Mouse (Mus musculus) G1E (cell line): ENCODE measurements at regions not wholly inside any gene's neighbourhood (a gene's known extent, or its start where the extent isn't known, plus 50 kb on each side); places are given as distances from the start of the nearest gene placed in this dataset.

Experiments used
- ATAC-seq: 2 replicates; pipeline ENCODE4 v1.8.0; 2016; ENCODE audit warnings: mild to moderate bottlenecking; ENCODE audit not compliant: insufficient number of reproducible peaks, poor library complexity, low FRiP score, severe bottlenecking; ENCODE audit errors: extremely low read depth
- DNase-seq: peaks from one replicate; pipeline ENCODE4 v3.0.0; 2012; ENCODE audit warnings: low spot score
- H3K27me3 ChIP-seq: 2 replicates; pipeline ENCODE4 v1.6.1; 2012; ENCODE audit warnings: mild to moderate bottlenecking, low read length, inconsistent platforms; ENCODE audit not compliant: insufficient read depth
- H3K36me3 ChIP-seq: replicated peaks from 2 replicates; pipeline ENCODE3; 2012; ENCODE audit warnings: mild to moderate bottlenecking, inconsistent platforms
- H3K4me1 ChIP-seq: 2 replicates; pipeline ENCODE4 v1.6.1; 2012; ENCODE audit warnings: low read depth, low read length, inconsistent platforms, mixed read lengths; ENCODE audit not compliant: insufficient read depth
- H3K4me3 ChIP-seq: 2 replicates; pipeline ENCODE4 v1.5.1; 2012; ENCODE audit warnings: low read depth, mild to moderate bottlenecking, inconsistent platforms, low read length, moderate library complexity, mixed read lengths
- H3K9me3 ChIP-seq: replicated peaks from 2 replicates; pipeline ENCODE4 v1.6.1; 2012; ENCODE audit warnings: inconsistent platforms
- CTCF ChIP-seq: IDR thresholded peaks from 2 replicates; pipeline ENCODE4 v1.5.1; 2012; ENCODE audit warnings: low read depth, low read length, inconsistent platforms, mixed read lengths
- GATA1 ChIP-seq: IDR thresholded peaks from 2 replicates; pipeline ENCODE4 v1.6.1; 2012; ENCODE audit warnings: borderline replicate concordance, low read length, inconsistent platforms, mixed read lengths
- GATA2 ChIP-seq: IDR thresholded peaks from 2 replicates; pipeline ENCODE4 v1.6.1; 2012; ENCODE audit warnings: low read depth, low read length, inconsistent platforms, borderline replicate concordance
- POLR2AphosphoS5 ChIP-seq: IDR thresholded peaks from 2 replicates; pipeline ENCODE4 v1.6.1; 2012; ENCODE audit warnings: low read depth, low read length, inconsistent platforms; ENCODE audit not compliant: insufficient replicate concordance
- TAL1 ChIP-seq: conservative IDR thresholded peaks from 2 replicates; pipeline ENCODE4 v1.6.1; 2012; ENCODE audit warnings: low read depth, low read length, inconsistent platforms, mixed read lengths

GRCm38 (mm10) chr3:83458450-83458849 lies 307.7 kb upstream of the Sfrp2 start:
- Histone ChIP-seq H3K27me3 (no peaks in the 10 kb centered on the region), H3K4me1 (no peaks in the 10 kb centered on the region), H3K4me3 (no peak overlapping the region), H3K9me3 (no peaks in the 10 kb centered on the region), H3K36me3 (no peaks in the 10 kb centered on the region)
- TF ChIP-seq TAL1 (no peak), POLR2AphosphoS5 (no peak), GATA2 (no peak), CTCF (no peak), GATA1 (no peak)
- ATAC-seq (no peak), DNase-seq (no peak)

GRCm38 (mm10) chr3:83479251-83479650 lies 286.9 kb upstream of the Sfrp2 start:
- Histone ChIP-seq H3K9me3 (no peaks in the 10 kb centered on the region), H3K4me1 (no peaks in the 10 kb centered on the region), H3K27me3 (no peaks in the 10 kb centered on the region), H3K4me3 (no peak overlapping the region), H3K36me3 (no peaks in the 10 kb centered on the region)
- DNase-seq = no peak
- no peak for ATAC-seq
- no peak for TF ChIP-seq CTCF
- TF ChIP-seq POLR2AphosphoS5 = no peak
- no peak for TF ChIP-seq GATA2
- TF ChIP-seq TAL1 = no peak
- TF ChIP-seq GATA1 = no peak

- no peak overlapping the region for H3K4me3 ChIP-seq
- TF ChIP-seq TAL1 (no peak), CTCF (no peak), GATA1 (no peak)
- H3K36me3 ChIP-seq = no peaks in the 10 kb centered on the region
- H3K9me3 ChIP-seq = no peaks in the 10 kb centered on the region
- no peaks in the 10 kb centered on the region for H3K4me1 ChIP-seq
- no peaks in the 10 kb centered on the region for H3K27me3 ChIP-seq
- DNase-seq = no peak
- no peak for ATAC-seq
Observed at GRCm38 (mm10) chr3:83480176-83480575, 285.9 kb upstream of the Sfrp2 start.

GRCm38 (mm10) chr3:83486192-83486716 lies 279.9 kb upstream of the Sfrp2 start:
- no peak for TF ChIP-seq CTCF
- no peak for TF ChIP-seq GATA2
- no peak for TF ChIP-seq GATA1
- TF ChIP-seq POLR2AphosphoS5 = no peak
- no peak for TF ChIP-seq TAL1
- Histone ChIP-seq H3K36me3 (no peaks in the 10 kb centered on the region), H3K27me3 (no peaks in the 10 kb centered on the region), H3K4me3 (no peak overlapping the region), H3K4me1 (no peaks in the 10 kb centered on the region), H3K9me3 (no peaks in the 10 kb centered on the region)
- ATAC-seq (no peak), DNase-seq (no peak)

- no peak overlapping the region for H3K4me3 ChIP-seq
- H3K27me3 ChIP-seq = no peaks in the 10 kb centered on the region
- H3K9me3 ChIP-seq = no peaks in the 10 kb centered on the region
- ATAC-seq = no peak
- no peak for DNase-seq
- H3K36me3 ChIP-seq = no peaks in the 10 kb centered on the region
- no peaks in the 10 kb centered on the region for H3K4me1 ChIP-seq
- TF ChIP-seq GATA2 (no peak), GATA1 (no peak), TAL1 (no peak), CTCF (no peak), POLR2AphosphoS5 (no peak)
Observed at GRCm38 (mm10) chr3:83495584-83495983, 270.5 kb upstream of the Sfrp2 start.

- Histone ChIP-seq H3K9me3 (no peaks in the 10 kb centered on the region), H3K27me3 (no peaks in the 10 kb centered on the region), H3K4me3 (no peak overlapping the region), H3K4me1 (no peaks in the 10 kb centered on the region), H3K36me3 (no peaks in the 10 kb centered on the region)
- ATAC-seq (no peak), DNase-seq (no peak)
- TF ChIP-seq TAL1 = no peak
- no peak for TF ChIP-seq CTCF
- TF ChIP-seq POLR2AphosphoS5 = no peak
- TF ChIP-seq GATA1 = no peak
- no peak for TF ChIP-seq GATA2
Observed at GRCm38 (mm10) chr3:83503901-83504300, 262.2 kb upstream of the Sfrp2 start.

- ATAC-seq (no peak), DNase-seq (no peak)
- TF ChIP-seq POLR2AphosphoS5 (no peak), TAL1 (no peak), CTCF (no peak), GATA1 (no peak), GATA2 (no peak)
- Histone ChIP-seq H3K27me3 (no peaks in the 10 kb centered on the region), H3K4me3 (no peak overlapping the region), H3K36me3 (no peaks in the 10 kb centered on the region), H3K4me1 (no peaks in the 10 kb centered on the region), H3K9me3 (no peaks in the 10 kb centered on the region)
Observed at GRCm38 (mm10) chr3:83516614-83517013, 249.5 kb upstream of the Sfrp2 start.
